Mouse (Mus musculus): ENCODE data around the gene Ift27. TPM values are rescaled to one million over a fixed set of nuclear protein-coding genes. Genes with fewer than 3 reads are reported as not detected.

Gene Ift27
- polyA plus RNA-seq, 1 experiment = 38.7 TPM

DNA sequence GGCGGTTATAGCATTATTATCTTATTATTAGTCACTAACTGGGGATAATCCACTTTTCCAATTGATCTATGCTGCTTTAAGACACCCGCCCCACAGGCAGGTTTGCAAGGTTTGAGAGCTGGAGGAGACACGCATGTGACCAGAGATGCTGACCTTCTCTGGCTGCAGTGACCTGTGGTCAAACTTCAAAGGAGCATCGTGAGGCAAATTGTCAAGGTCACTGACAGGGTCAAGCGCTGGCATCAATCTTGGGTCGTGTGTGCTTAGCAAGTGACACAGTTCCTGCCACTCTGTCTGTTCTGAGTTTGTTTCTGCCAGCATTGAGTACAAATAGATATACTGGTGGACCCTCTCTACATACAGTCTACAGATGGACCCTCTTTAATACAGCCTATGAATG is 39.3 kb downstream of the Ift27 start:
- Histone ChIP-seq H3K79me2 (ENCODE audit: control insufficient read depth, insufficient read depth) (no peaks in the 10 kb centered on the region), H3K27me3 (ENCODE audit: control insufficient read depth, insufficient read depth, insufficient read length) (peaks cover 41% of the 10 kb centered on the region)
- TF ChIP-seq POLR2AphosphoS2 (IDR thresholded peaks at IDR 0.05; ENCODE audit: insufficient read length, low read depth) = no peak
- TF ChIP-seq E2F4 (IDR thresholded peaks at IDR 0.05; ENCODE audit: insufficient read depth) = no peak

DNA sequence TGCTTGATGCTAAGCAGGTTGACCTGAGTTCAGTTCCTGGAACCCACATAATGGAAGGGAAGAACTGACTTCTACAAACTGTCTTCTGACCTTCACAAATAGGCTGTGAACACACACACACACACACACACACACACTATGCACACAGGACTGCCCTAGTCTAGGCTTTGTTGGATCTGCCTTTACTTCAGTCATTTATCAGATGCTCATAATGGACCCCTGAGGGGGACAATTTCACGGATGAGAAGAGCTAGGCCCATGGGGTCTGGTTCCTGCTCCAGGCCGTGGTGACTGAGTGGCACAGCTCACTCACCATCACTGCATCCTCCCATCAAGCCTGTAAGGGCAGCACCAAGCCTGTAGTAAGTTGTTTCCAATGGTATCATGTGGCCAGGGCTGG is 40.5 kb downstream of the Ift27 start:
- no peaks in the 10 kb centered on the region for H3K36me3 ChIP-seq (ENCODE audit: control insufficient read depth, insufficient read depth)
- H3K79me2 ChIP-seq (ENCODE audit: control insufficient read depth, insufficient read depth) = no peaks in the 10 kb centered on the region
- peaks cover 47% of the 10 kb centered on the region for H3K27me3 ChIP-seq (ENCODE audit: control insufficient read depth, insufficient read depth, insufficient read length)
- no peak overlapping the region for H3K4me3 ChIP-seq
- TF ChIP-seq SRF (IDR thresholded peaks at IDR 0.05; ENCODE audit: control insufficient read depth, insufficient read length, low read depth) (no peak), MYOG (IDR thresholded peaks at IDR 0.05; ENCODE audit: control insufficient read depth in 1 of 3, insufficient read depth in 1 of 3, insufficient read length in 2 of 3, low read depth in 2 of 3) (no peak), REST (IDR thresholded peaks at IDR 0.05; ENCODE audit: insufficient read depth, insufficient read length) (no peak), CEBPB (IDR thresholded peaks at IDR 0.05; ENCODE audit: insufficient read depth, poor library complexity, severe bottlenecking) (no peak), MAX (IDR thresholded peaks at IDR 0.05; ENCODE audit: low read depth) (no peak), POLR2AphosphoS2 (IDR thresholded peaks at IDR 0.05; ENCODE audit: insufficient read length, low read depth) (no peak)
- H3K4me2 ChIP-seq (ENCODE audit: low read depth) = no peak overlapping the region
- no peak overlapping the region for H3ac ChIP-seq (ENCODE audit: control insufficient read depth, insufficient read length)

More for the DNA sequence above, 39.3 kb downstream of the Ift27 start:
- Histone ChIP-seq H3K36me3 (ENCODE audit: control insufficient read depth, insufficient read depth) (no peaks in the 10 kb centered on the region), H3ac (ENCODE audit: control insufficient read depth, insufficient read length) (no peak overlapping the region), H3K4me2 (ENCODE audit: low read depth) (no peak overlapping the region), H3K4me3 (no peak overlapping the region)

DNA sequence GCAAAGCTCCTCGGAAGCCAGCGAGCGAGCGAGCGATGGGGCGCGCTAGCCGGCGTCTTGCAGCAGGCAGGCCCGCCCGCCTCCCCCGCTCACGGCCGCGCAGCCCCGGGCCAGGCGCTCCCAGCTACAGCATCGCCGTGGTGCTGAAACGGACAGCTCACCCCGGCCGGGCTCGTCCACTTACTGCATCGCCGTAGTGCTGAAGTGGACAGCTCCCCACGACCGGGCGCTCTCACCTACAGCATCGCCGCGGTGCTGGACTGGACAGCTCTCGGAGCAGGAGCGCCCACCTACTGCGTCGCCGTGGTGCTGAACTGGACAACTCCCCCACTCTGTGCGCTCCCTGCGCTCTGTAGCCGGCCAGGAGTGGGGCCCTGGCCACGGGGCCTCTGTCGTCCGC is 54.2 kb downstream of the Ift27 start, which contains the start of gene Cacng2:
Gene Cacng2, minus strand, starts transcription at position 325 of the 400 bp plus-strand sequence.
- no peak for TF ChIP-seq USF1 (IDR thresholded peaks at IDR 0.05; ENCODE audit: low read depth)
- no peak for TF ChIP-seq POLR2A (IDR thresholded peaks at IDR 0.05; ENCODE audit: insufficient read length, low read depth)
- TF ChIP-seq TCF3 (IDR thresholded peaks at IDR 0.05; ENCODE audit: insufficient read length, low read depth) = peak; percentile 28
- TF ChIP-seq E2F4 (IDR thresholded peaks at IDR 0.05; ENCODE audit: insufficient read depth) = no peak
- no peak for TF ChIP-seq POLR2AphosphoS2 (IDR thresholded peaks at IDR 0.05; ENCODE audit: insufficient read length, low read depth)
- peak; percentile 37 for TF ChIP-seq MAX (IDR thresholded peaks at IDR 0.05; ENCODE audit: low read depth)
- TF ChIP-seq MYOG (IDR thresholded peaks at IDR 0.05; ENCODE audit: control insufficient read depth in 1 of 3, insufficient read depth in 1 of 3, insufficient read length in 2 of 3, low read depth in 2 of 3) = peak in 2 of 3 experiments; percentile 43 to 57
- no peak for TF ChIP-seq MYOD1 (IDR thresholded peaks at IDR 0.05; ENCODE audit: control insufficient read depth in 1 of 3, insufficient read length in 2 of 3, low read depth in 2 of 3)
- peak; percentile 79 for TF ChIP-seq REST (IDR thresholded peaks at IDR 0.05; ENCODE audit: insufficient read depth, insufficient read length)
- no peaks in the 10 kb centered on the region for H3K79me2 ChIP-seq (ENCODE audit: control insufficient read depth, insufficient read depth)
- peaks cover 14% of the 10 kb centered on the region for H3K27me3 ChIP-seq (ENCODE audit: control insufficient read depth, insufficient read depth, insufficient read length)
- H3K36me3 ChIP-seq (ENCODE audit: control insufficient read depth, insufficient read depth) = no peaks in the 10 kb centered on the region
- H3K4me3 ChIP-seq = no peak within 1 kb of the TSS
- no peak within 1 kb of the TSS for H3K4me2 ChIP-seq (ENCODE audit: low read depth)
- H3ac ChIP-seq (ENCODE audit: control insufficient read depth, insufficient read length) = no peak within 1 kb of the TSS

DNA sequence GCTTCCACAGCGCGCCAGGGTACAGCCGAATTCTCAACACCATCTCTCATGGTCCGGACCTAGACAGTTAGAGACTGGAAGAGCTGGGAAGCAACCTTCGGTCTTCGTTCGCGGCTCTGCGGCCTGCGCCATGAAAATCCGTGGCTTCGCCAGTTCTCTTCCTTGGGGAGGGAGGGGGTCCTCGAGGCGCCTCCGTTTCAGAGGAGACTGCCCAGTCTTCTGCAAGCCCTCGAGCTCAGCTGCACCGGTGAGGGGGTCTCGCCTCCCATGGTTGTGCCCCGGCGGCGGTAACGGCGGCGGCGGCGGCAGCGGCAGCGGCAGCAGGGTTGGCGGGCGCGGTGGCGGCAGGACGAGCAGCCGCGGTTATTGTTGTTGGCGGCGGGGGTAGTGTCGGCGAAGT is 54.7 kb downstream of the Ift27 start:
- peaks cover 14% of the 10 kb centered on the region for H3K27me3 ChIP-seq (ENCODE audit: control insufficient read depth, insufficient read depth, insufficient read length)
- H3ac ChIP-seq (ENCODE audit: control insufficient read depth, insufficient read length) = no peak overlapping the region
- H3K4me3 ChIP-seq = no peak overlapping the region
- no peaks in the 10 kb centered on the region for H3K36me3 ChIP-seq (ENCODE audit: control insufficient read depth, insufficient read depth)
- TF ChIP-seq CEBPB (IDR thresholded peaks at IDR 0.05; ENCODE audit: insufficient read depth, poor library complexity, severe bottlenecking) = no peak
- no peak for TF ChIP-seq SRF (IDR thresholded peaks at IDR 0.05; ENCODE audit: control insufficient read depth, insufficient read length, low read depth)
- no peak for TF ChIP-seq POLR2AphosphoS2 (IDR thresholded peaks at IDR 0.05; ENCODE audit: insufficient read length, low read depth)
- TF ChIP-seq TCF3 (IDR thresholded peaks at IDR 0.05; ENCODE audit: insufficient read length, low read depth) = no peak
- TF ChIP-seq TCF12 (IDR thresholded peaks at IDR 0.05; ENCODE audit: insufficient read depth, poor library complexity, severe bottlenecking) = no peak
- TF ChIP-seq E2F4 (IDR thresholded peaks at IDR 0.05; ENCODE audit: insufficient read depth) = no peak
- no peak for TF ChIP-seq MYOG (IDR thresholded peaks at IDR 0.05; ENCODE audit: control insufficient read depth in 1 of 3, insufficient read depth in 1 of 3, insufficient read length in 2 of 3, low read depth in 2 of 3)
- no peak for TF ChIP-seq MAX (IDR thresholded peaks at IDR 0.05; ENCODE audit: low read depth)
- no peak for TF ChIP-seq MYOD1 (IDR thresholded peaks at IDR 0.05; ENCODE audit: control insufficient read depth in 1 of 3, insufficient read length in 2 of 3, low read depth in 2 of 3)
- no peak for TF ChIP-seq POLR2A (IDR thresholded peaks at IDR 0.05; ENCODE audit: insufficient read length, low read depth)
- TF ChIP-seq REST (IDR thresholded peaks at IDR 0.05; ENCODE audit: insufficient read depth, insufficient read length) = no peak
- TF ChIP-seq USF1 (IDR thresholded peaks at IDR 0.05; ENCODE audit: low read depth) = no peak
- H3K4me2 ChIP-seq (ENCODE audit: low read depth) = no peak overlapping the region
- H3K79me2 ChIP-seq (ENCODE audit: control insufficient read depth, insufficient read depth) = no peaks in the 10 kb centered on the region

DNA sequence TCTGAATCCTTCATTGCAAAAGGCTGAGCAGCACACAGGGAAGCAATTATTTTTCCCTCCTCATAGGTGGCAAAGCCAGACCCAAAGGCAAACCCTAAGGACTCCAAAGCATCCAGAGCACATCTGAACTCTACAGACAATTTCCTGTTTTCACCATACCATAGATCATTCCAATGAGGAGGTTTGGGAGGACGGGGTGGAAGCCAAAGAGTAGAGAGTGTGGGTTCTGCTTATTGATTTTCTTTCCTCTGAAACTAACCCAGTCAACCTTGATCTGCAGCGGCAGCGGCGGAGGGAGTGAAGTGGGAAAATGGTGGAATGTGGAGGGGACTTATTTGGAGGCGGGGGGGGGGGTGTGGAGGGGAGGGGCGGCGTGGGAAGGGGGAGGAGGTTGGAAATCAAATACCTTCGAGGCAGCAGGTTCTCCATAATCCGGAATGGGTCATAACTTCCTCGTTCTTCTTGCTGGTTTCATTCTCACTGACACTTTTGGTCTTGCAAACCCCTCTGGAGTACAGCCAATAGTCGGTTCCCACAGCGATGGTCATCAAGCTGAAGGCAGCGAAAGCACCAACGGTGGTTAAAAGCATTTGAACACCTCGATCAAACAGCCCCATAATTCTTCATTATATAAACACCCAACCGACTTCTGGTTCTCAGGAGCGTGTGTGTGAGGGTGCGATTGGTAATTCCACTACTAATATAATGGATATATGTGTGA is 55.5 kb downstream of the Ift27 start:
- Histone ChIP-seq H3ac (ENCODE audit: control insufficient read depth, insufficient read length) (no peak overlapping the region), H3K4me3 (no peak overlapping the region), H3K36me3 (ENCODE audit: control insufficient read depth, insufficient read depth) (no peaks in the 10 kb centered on the region), H3K27me3 (ENCODE audit: control insufficient read depth, insufficient read depth, insufficient read length) (peaks cover 18% of the 10 kb centered on the region), H3K4me2 (ENCODE audit: low read depth) (no peak overlapping the region), H3K79me2 (ENCODE audit: control insufficient read depth, insufficient read depth) (no peaks in the 10 kb centered on the region)
- TF ChIP-seq MYOD1 (IDR thresholded peaks at IDR 0.05; ENCODE audit: control insufficient read depth in 1 of 3, insufficient read length in 2 of 3, low read depth in 2 of 3) (no peak), POLR2A (IDR thresholded peaks at IDR 0.05; ENCODE audit: insufficient read length, low read depth) (no peak), SRF (IDR thresholded peaks at IDR 0.05; ENCODE audit: control insufficient read depth, insufficient read length, low read depth) (no peak), REST (IDR thresholded peaks at IDR 0.05; ENCODE audit: insufficient read depth, insufficient read length) (no peak), POLR2AphosphoS2 (IDR thresholded peaks at IDR 0.05; ENCODE audit: insufficient read length, low read depth) (no peak), E2F4 (IDR thresholded peaks at IDR 0.05; ENCODE audit: insufficient read depth) (no peak), USF1 (IDR thresholded peaks at IDR 0.05; ENCODE audit: low read depth) (no peak), TCF12 (IDR thresholded peaks at IDR 0.05; ENCODE audit: insufficient read depth, poor library complexity, severe bottlenecking) (no peak), MYOG (IDR thresholded peaks at IDR 0.05; ENCODE audit: control insufficient read depth in 1 of 3, insufficient read depth in 1 of 3, insufficient read length in 2 of 3, low read depth in 2 of 3) (no peak), CEBPB (IDR thresholded peaks at IDR 0.05; ENCODE audit: insufficient read depth, poor library complexity, severe bottlenecking) (no peak), MAX (IDR thresholded peaks at IDR 0.05; ENCODE audit: low read depth) (no peak), TCF3 (IDR thresholded peaks at IDR 0.05; ENCODE audit: insufficient read length, low read depth) (no peak)

Measured in myocyte (in vitro differentiated cells).